Mouse (Mus musculus): Measurements from ENCODE around the gene Rapgef4.

DNA sequence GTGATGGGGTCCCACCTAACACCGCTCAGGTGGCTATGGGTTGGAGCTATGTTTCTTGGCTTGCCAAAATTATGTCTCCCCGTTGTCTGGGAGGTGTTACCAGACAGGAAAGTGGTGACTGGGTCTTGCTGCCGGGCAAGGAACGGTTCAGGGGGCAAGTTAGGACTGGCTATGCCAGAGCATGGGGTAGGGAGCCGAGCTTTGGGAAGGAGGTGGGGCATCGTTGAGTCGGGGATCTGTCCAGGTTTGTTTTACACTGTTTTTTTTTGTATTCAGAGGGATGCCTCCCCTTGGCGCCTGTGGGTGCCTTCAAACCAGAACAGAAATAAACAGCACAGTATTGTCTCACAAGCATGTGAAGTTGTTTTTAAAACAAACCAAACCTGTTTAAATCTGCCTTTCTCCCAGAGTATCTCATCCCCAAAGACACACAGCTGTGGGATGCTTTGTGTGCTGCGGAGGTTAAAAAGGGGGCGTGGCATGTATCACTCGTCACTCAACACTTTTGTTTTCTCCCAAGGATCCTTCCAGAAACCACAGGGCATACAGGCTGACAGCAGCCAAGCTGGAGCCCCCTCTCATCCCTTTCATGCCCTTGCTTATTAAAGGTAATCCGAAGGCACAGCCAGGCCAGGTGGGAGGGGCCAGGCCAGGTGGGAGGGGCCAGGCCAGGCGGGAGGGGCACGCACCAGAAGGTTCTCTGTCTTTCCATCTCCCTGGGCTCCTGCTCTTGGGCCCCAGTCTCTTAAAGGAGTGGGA is 260.9 kb downstream of the Rapgef4 start:
- no peak for TF ChIP-seq CTCF (IDR thresholded peaks at IDR 0.05; ENCODE audit: low read depth)
- TF ChIP-seq EP300 (IDR thresholded peaks at IDR 0.05; ENCODE audit: low read depth): no peak
